Mouse (Mus musculus) layer of hippocampus, adult 9-10 months (tissue): ENCODE results near the gene Mtg2.

Experiments
- DNase-seq: peaks from one replicate; pipeline ENCODE4 v3.0.0; 2022; ENCODE audit warnings: low spot score

Mtg2 gene

DNA sequence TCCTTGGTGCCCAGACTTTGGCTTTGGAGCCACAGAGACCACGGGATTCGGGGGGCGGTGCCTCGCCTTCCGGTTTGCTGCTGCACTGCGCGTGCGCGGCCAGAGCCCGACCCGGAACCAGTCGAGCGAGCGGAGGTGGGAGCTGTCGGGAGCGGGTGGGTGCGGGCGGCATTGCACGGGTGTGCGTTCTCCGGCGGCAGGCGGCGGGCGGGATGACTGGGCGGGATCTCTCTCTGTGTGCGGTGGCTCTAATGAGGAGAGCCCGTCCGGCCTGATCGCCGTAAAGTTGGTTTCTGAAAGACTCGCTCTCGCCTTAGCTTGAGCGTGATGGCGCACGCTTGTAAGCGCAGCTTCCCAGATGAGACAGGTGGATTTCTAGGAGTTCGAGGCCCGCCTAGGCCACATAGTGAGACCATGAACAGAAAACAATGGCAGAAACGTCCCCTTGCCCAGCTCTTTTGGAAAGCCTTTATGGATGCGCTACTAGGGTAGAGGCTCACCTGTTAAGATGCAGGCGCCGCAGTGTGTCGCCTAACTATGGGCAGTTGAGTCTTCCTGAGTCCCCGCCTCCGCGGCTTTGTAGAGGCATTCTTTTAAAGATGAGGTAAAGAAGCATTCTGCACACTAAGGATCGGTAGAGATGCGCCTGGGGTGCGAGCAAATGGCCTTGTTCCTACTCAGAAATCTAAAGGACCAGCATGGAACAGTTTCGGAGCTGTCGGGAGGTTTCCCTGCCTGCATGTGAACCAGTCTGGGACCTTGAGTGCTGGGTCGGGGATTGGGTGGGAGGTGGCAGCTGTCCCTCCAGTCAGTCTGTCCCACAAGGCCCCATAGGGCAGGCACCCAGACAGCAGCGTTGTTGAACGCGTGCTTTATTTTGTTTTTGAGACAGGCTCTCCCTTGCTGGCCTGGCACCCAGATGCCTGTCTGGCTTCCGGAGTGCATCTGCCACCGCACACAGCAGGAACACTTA, at the start of gene Mtg2:
Gene Mtg2 (plus strand): TSS at position 108 of the 973 bp plus-strand sequence.
- peak; percentile 87 for DNase-seq

DNA sequence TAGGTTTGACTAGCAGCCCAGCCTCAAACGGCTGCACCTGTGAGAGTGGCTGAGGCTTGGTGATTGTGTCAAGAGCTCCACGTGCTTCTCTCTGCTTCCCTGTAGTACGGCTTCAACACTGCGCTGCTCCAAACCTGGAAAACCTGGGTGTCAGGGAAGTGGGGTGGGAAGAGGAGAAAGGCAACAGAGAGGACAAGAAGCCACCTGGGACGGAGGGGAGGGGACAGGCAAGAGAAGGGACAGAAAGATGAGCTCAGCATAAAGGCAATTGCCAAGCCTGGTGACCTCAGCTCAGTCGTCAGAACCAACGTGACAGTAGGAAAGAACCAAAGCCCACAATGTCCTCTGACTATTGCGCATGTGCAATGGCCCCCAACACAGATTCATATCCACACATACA, 49.5 kb upstream of the Mtg2 start:
- no peak for DNase-seq

DNA sequence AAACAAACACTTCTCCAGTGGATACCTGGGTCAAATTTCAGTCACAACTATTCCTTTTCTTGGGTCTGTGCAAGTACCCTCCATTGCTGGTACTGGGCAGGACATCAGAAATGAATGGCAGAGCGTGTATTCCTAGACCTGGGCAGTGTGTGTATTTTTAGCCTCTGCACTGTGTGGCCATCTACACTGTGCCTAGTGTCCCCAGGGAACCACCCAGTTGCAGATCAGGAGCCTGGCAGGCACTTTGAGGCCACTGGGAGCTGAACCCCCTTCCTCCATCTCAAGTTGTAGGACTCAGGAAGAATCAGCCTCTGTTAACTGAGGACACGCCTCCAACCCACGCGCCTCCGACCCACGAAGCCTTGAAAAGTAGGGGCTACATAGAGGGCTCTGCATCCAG, 47.6 kb upstream of the Mtg2 start:
- DNase-seq: no peak

DNA sequence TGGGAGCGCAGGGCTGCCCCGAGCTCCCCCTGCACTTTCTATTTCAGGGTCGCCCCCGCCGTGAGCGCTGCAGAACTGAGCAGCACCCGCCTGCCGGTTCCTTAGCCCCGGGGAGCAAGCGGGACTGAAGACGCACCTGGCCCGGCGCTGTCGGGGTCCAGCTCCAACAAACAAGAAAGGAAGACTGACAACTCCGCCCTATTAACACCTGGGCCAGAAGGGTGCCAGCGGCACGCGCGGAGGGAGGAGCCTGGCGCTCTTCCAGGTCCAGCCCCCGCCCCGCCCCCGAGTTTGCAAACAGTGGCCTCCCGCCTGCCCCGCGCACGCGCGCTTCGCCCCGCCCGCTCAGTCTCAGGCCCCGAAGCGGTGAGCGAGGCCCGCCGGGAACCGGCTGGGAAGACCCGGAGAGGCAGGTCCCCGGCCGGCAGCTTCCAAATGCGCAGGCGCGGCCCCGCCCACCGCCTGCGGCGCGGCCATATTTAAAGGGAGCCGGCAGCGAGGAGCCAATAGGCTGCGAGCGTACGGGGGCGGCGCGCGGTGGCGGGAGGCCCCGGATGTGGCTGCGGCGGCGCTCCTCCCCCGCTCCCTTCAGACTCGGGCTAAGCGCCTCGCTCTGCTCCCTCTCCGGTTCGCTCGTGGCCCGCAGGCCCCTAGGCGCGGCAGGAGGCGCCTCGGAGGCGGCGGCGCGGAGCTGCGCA, 45.8 kb upstream of the Mtg2 start, which contains the start of gene Lsm14b:
Gene Lsm14b (plus strand): TSS at position 587 of the 698 bp plus-strand sequence.
- peak; percentile 92 for DNase-seq

DNA sequence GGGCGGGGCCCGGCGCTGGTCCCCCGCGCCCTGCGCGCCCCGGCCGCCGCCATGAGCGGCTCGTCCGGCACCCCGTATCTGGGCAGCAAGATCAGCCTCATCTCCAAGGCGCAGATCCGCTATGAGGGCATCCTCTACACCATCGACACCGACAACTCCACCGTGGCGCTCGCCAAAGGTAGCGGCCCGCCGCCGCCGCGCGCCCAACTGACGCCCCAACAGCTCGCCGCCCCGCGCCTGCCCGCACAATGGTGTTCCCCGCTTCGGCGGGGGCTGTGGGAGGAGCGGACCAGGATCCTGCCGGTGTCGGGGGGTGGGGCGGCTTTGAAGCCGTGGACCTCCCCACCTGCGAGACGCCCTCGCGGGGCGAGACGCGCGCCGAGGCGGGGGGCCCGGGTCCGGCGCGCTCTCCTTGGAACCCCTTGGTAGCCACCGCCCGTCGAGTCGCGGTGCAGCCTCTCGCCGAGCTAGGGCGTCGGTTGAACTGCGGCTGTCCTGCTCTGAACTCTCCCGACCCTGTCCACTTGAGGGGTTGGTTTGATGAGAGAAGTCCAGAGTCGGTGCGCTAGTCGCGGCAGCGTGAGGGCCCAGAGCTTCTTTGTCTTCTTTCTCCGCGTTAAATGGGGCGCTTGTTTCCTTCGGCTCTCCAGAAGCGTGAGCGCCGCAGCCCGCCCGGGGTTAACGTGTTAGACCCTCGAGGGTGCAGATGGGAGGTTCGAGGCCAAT, 45.1 kb upstream of the Mtg2 start:
- DNase-seq: no peak

DNA sequence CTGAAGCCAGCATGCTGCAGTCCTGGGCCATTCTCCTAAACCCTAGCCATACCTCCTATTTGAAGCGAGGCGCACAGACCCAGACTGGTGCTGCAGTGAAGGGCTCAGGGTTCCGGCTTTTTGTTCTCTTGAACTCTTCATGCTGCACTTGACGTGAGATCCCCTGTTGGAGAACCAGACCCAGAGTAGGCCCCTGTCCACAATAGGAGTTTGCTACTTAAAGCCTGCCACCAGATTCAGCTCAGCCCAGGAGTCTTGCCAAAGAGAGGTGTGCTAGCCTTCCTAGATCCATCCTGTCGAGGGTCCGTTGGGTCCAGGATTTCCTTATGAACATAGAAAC, 44.6 kb upstream of the Mtg2 start:
- DNase-seq: no peak

DNA sequence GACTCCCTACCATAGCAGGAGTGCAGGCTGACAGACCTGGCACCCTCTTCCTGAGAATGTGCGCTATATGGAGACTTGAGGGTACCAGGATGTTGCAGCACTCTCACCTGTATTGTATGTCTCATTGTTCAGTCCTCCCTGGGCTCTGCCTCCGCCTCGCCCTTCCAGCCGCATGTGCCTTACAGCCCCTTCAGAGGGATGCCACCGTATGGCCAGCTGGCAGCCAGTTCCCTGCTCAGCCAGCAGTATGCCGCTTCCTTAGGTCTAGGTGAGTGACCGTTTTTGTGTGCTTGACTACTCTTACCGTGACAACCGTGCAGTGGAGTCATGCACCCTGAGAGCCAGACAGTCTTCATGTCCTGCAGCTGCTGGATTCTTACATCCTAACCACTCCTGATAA, 42.6 kb upstream of the Mtg2 start:
- no peak for DNase-seq

DNA sequence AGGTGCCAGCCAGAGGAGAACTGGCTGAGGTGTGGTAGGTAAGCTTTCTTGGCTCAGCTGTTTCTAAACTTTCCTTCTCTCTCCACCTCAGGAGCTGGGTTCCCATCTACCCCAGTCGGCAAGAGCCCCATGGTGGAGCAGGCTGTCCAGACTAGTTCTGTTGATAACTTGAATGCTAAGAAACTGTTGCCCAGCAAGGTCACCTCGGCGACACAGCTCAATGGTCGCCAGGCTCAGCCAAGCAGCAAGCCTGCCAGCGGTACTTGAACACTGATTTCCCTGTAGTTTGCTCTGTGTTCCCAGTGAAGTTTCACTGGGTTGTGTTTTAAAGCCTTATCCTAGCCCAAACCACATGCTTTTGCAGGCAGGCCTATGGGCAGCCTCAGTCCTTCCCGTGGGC, 39.1 kb upstream of the Mtg2 start:
- no peak for DNase-seq

DNA sequence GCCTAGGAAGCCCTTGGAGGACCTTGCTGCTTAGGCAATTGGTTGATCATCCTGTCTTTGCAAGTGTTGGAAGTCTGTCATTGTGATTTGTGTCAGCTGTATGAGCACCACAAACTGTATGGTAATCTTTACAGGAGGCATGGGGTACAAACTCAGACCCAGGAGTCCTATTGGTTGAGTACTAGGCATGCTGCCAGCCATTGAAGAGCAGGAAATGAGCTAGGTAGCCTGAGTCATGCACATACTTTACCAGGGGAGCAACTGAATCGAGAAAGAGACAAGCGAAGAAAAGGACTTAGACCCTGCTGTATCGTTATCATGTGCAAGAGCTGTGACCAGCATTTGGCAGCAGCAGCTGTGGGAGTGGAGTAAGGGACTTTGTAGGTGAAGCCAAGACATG, 37.5 kb upstream of the Mtg2 start:
- DNase-seq: no peak

DNA sequence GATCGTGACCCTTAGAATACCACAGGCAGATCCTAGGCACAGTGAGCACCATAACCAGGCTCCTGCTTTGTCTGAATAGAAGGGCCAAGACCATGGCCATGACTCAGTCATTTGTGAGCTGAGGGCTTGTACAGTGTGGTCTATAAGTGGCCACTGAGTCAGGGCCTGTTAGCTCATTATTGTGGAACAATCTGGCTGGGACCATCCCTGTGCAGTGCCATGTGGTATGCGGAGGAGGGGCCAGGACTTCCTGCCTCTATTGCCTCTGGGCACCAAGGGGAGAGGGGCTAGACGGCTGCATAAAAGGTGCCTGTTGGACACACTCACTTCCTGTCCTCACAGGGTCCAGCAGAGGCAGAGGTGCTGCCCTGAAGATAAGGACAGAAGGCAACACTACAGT, 36.4 kb upstream of the Mtg2 start:
- no peak for DNase-seq

DNA sequence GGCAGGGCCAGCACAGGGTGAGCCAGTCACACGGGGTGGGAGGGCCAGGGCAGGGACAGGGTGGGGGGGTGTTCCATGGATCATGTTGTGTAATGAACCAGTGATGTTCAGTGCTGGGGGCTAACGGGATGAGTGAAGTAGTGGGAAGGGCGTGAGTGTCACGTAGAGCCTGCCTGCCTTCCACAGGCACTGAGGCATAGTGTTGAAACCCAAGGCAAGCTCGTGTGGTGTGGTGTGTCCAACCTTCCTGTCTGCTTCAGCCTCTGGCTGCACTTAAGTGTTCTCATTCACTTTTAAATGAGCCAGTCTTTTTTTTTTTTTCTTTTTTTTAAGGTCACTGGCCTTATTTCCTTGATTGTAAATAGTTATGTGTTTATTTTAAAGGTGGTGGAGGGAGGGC, 35.6 kb upstream of the Mtg2 start:
- no peak for DNase-seq

DNA sequence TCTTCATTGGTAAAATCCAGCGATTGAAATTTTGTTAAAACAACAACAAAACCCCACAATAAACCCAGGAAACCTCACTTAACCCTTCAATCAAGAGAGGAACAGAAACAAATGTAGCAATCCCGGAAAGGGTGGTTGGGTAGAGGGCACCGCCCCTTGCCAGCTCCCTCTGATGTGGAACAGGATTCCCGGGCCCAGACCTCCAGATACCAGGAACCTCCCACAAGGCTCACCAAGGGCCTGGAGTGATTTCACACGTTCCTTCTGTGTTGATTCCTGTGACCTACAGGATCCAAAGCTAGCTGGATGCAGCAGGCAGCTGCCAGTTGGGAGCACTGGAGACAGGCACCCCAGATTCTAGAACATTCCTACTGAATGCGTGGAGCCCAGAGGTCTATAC, 30.0 kb upstream of the Mtg2 start:
- no peak for DNase-seq

DNA sequence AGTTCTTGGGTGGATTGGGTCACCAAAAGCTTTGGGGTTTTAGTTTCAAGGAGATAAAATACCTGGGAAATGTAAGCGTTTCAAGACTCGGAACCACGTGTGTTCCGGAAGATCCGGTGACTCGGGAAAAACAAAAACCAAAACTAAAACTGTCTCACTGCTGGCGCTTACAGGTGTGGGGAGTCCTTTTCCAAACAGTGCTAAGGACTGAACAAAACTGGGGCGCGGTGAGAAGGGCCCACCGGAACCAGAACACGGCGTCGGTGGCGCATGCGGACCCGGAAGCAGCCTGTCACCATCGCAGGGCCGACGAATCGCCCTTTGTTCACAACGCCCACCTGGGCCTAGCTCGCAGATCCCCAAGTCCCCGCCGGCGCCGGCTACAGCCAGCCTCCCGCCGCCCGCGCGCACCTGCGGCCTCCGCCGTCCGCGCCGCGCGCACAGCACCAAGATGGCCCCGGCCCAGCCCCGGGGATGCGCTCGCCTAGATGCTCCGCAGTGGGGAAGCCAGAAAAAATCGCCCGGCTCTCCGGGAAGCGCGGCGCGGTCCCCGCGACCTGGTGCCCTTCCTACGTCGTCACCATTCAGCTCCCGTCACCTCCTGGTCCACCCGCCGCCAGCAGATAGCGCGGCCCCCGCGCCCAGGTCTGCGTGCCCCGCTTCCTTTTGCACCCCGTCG, 28.7 kb upstream of the Mtg2 start:
- no peak for DNase-seq

DNA sequence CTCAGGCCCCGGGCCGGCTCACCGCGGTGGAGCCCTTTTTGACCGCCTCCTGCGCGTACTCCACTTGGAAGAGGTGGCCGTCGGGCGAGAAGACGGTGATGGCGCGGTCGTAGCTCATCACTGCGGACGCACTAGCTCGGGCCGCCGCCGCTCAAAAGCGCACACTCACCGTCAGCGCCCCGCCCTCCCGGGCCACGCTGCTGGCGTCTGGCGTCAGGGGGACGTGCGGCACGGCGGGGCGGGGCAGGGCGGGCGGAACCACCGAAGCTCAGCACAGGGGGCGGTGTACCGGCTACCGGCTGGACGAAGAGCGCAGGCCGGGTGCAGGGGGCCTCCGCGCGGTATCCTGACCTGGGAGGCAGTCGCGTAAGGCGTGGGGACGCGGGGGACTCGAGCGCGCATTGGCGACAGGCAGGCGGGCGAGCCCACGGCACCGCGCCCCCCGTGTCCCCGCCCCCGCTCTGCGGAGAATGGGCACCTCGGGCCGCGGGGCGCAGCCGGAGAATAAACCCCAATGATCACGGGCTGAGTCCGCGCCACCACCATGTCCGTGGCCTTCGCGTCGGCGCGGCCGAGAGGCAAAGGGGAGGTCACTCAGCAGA, 28.0 kb upstream of the Mtg2 start, which contains the start of the genes Psma7 and Ss18l1:
Gene Psma7 (minus strand): TSS at position 178 of the 602 bp plus-strand sequence.
Gene Ss18l1 (plus strand): TSS at position 254 of the 602 bp plus-strand sequence.
- DNase-seq: peak; percentile 64

DNA sequence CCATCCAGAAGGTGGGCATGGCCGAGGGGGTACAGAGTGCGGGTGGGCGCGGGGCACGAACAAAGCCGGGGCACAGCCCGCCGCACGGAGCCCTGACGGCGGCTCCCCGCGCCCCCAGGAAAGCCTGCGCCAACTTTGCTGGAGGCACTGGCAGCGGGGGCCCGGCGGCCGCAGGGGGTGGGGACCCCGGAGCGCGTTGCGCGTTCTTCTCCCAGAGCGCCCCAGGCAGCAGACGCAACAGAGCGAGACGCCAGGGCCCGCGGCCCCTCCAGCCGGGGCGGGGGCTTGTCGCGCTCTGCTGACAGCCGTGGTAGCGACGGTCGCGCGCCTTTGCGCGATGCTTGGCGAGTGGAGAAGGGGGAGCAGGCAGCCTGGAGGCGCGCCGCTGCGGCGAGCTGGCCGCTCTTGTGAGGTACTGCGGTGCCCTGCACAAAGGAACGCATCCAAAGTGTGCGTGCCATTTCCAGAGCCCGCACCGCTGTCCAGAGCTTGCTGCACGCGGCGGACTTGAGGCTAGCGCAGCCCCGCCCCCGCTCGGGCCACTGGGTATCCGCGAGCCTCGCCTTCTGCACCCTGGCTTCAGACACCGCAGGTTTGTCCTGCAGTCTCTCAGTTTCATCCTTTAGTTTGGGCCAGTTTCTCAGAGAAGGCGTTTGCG, 27.4 kb upstream of the Mtg2 start:
- no peak for DNase-seq

DNA sequence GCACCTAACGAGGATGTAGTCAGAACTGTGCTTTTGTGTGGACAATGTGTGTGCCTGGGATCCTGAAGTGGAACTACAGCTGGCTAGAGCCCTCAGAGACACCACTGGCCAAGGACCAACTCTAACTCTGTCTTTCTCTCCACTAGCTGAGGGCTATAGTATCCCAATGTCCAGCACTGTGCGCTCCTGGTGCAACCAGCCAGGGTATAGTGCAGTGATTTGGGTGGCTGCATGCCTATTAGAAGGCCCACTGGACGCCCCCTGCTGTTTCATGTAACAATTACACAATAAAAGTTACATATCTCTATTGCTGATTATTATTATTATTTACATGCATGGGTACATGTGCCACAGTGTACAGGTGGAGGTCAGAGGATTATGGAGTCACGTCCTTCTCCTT, 25.1 kb upstream of the Mtg2 start:
- no peak for DNase-seq

DNA sequence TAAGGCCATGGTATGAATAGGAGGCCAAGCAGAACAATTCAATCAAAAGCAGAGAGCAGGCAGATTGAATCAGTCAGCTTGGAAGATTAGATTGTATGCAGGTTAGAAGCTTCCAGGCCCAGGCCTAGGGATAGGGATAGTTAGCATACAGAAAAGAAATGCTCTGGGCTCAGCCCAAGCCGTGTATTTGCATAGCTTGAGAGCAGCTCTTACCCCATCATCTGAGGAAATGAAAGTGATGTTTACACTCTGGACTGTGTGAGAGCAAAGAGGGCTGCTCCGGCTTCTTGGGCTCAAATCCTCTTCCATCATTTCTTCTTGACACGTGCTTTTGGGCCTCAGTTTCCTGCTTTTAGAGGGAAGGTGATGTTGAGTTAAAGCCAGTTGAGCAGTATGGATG, 22.8 kb upstream of the Mtg2 start:
- no peak for DNase-seq

DNA sequence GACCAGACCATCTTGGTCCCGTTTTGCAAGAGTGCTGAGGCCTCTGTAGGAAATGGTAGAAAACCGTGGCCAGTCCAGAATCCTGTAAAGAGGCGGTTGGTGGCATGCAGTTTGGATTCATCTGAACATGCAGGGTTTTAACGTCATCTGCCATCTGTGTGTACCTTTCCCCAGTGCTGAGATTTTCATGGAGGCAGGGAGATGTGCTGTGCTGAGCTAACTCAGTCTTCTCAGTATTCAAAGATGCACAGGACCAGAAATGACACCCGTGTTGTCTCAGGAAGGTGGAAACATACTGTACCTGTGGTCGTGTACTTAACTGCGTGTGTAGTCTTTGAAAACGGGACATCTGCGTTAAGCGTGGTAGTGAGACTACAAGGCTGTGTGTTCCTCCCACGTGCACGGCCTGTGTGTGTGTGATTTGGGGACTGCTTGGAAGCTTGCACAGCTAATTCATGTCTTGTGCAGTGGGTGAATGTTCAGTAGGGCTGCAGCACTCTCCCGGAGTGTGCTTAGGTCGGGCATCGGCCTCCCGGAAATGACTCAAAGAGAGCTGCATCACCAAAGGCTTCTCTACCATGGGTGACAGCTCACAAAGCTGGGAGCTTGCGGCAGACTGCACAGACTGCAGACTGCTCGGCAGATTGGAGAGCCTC, 22.3 kb upstream of the Mtg2 start:
- DNase-seq: peak; percentile 50

DNA sequence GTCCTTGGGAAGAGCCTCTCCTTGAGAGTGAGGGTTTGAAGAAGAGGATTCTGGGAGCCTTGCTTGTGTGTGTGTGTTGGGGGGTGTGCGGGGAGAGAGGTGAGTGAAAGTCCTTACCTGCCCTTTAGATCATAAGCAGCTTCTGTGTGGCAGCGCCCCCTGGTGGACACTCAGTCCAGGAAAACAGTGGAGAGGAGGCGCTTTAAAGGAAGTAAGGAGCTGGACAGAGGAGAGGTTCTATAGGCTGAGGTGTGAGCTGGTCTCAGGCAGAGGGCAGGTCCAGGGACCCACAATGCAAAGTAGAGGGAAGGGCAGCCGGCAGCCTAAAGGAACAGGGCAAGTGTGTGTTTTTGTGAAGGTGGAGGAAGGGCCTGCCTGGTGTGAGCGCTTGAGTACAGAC, 19.4 kb upstream of the Mtg2 start:
- no peak for DNase-seq

DNA sequence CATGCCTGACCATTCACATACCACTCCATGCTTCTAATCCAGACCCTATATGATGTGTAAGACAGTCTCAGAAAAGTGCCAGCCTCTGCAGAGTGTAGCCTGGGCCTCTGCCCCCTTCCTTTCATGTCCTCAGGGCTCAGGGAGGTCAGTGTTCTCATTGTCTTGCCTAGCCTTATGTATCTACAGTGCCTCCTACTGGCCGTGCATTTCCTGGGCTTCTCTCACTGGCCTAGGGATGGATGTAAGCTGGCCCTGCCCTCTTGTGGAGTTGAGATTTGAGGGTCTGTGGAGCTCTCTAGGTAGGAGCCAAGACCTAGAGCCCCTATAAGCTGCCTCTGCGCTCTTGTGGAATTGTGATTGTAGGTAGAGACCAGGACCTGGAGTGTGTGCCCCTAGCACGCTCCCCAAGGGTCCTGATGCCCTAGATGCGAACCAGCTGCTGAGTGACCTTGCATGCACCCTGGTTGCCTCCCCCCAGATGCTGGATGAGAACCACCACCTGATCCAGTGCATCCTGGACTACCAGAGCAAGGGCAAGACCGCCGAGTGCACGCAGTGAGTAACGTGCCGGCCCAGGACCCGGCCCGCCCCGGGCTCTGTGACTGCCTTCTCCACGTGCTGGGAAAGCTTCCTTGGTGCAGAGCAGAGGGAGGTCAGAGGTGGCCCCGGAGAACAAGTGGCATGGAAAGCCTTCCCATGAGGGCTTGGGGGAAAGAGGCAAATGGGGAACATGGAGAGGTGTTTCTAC, 18.2 kb upstream of the Mtg2 start:
- DNase-seq: no peak
